Mouse (Mus musculus): Measurements from ENCODE around the gene Tm9sf1. TPM values are rescaled to one million over a fixed set of nuclear protein-coding genes. Genes with fewer than 3 reads are reported as not detected.

The Tm9sf1 gene
- total and polyA plus RNA-seq, 2 experiments from 2014 or later = 47.7 to 54.3 TPM

GRCm38 (mm10) chr14:55628077-55628827, 15.4 kb downstream of the Tm9sf1 start:
- Histone ChIP-seq H3K4me2 (ENCODE audit: low read depth, low read length, poor library complexity, severe bottlenecking) (no peak overlapping the region), H3K9ac (replicated peaks; ENCODE audit: low read length, poor library complexity, severe bottlenecking) (no peak overlapping the region), H3K4me3 (ENCODE audit: low read depth, low read length) (no peak overlapping the region), H3K27me3 (ENCODE audit: insufficient read depth, low read length) (no peaks in the 10 kb centered on the region), H3K27ac (ENCODE audit: low read depth, low read length) (no peak overlapping the region), H3K9me3 (ENCODE audit: low read length) (no peaks in the 10 kb centered on the region), H3K36me3 (ENCODE audit: insufficient read depth, low read length) (peaks cover 84% of the 10 kb centered on the region), H3K4me1 (ENCODE audit: insufficient read depth, low read length) (no peaks in the 10 kb centered on the region)
- DNase-seq (ENCODE audit: low spot score) (no peak), ATAC-seq (ENCODE audit: low FRiP score) (no peak)
- no peak for TF ChIP-seq CTCF (IDR thresholded peaks at IDR 0.05)
- WGBS = 94% methylated on average over 27 of the region's 27 CpGs

- DNase-seq (ENCODE audit: low spot score) = peak; percentile 22
- Histone ChIP-seq H3K4me3 (ENCODE audit: low read depth, low read length) (peak overlapping the region; percentile 19; the same call in 1 of the 2 replicates), H3K9me3 (ENCODE audit: low read length) (no peaks in the 10 kb centered on the region), H3K27me3 (ENCODE audit: insufficient read depth, low read length) (no peaks in the 10 kb centered on the region), H3K36me3 (ENCODE audit: insufficient read depth, low read length) (no peaks in the 10 kb centered on the region), H3K9ac (replicated peaks; ENCODE audit: low read length, poor library complexity, severe bottlenecking) (no peak overlapping the region), H3K27ac (ENCODE audit: low read depth, low read length) (no peak overlapping the region), H3K4me1 (ENCODE audit: insufficient read depth, low read length) (no peaks in the 10 kb centered on the region), H3K4me2 (ENCODE audit: low read depth, low read length, poor library complexity, severe bottlenecking) (peak overlapping the region; percentile 21; the same call in 1 of the 2 replicates)
- no peak for TF ChIP-seq CTCF (IDR thresholded peaks at IDR 0.05)
- ATAC-seq (ENCODE audit: low FRiP score) = peak; percentile 50; the same call in 1 of the 2 replicates
- 54% methylated on average over 22 of the region's 22 CpGs for WGBS
These were observed 25.0 kb downstream of the Tm9sf1 start for GRCm38 (mm10) chr14:55618486-55619195.

- no peak within 1 kb of the TSS for H3K9ac ChIP-seq (replicated peaks; ENCODE audit: low read length, poor library complexity, severe bottlenecking)
- peak; percentile 73; the same call in 1 of the 2 replicates for ATAC-seq (ENCODE audit: low FRiP score)
These were observed 25.8 kb downstream of the Tm9sf1 start, which contains the start of gene Rec8 for GRCm38 (mm10) chr14:55617822-55618221. Gene Rec8, plus strand, starts transcription at chr14:55618037.

GRCm38 (mm10) chr14:55616844-55617243, 26.8 kb downstream of the Tm9sf1 start:
- Histone ChIP-seq H3K27ac (ENCODE audit: low read depth, low read length) (no peak overlapping the region), H3K4me1 (ENCODE audit: insufficient read depth, low read length) (no peaks in the 10 kb centered on the region), H3K4me3 (ENCODE audit: low read depth, low read length) (no peak overlapping the region), H3K36me3 (ENCODE audit: insufficient read depth, low read length) (no peaks in the 10 kb centered on the region), H3K9ac (replicated peaks; ENCODE audit: low read length, poor library complexity, severe bottlenecking) (no peak overlapping the region), H3K9me3 (ENCODE audit: low read length) (no peaks in the 10 kb centered on the region), H3K4me2 (ENCODE audit: low read depth, low read length, poor library complexity, severe bottlenecking) (no peak overlapping the region), H3K27me3 (ENCODE audit: insufficient read depth, low read length) (no peaks in the 10 kb centered on the region)
- 80% methylated on average over 2 of the region's 2 CpGs for WGBS
- no peak for TF ChIP-seq CTCF (IDR thresholded peaks at IDR 0.05)
- ATAC-seq (ENCODE audit: low FRiP score) = no peak
- DNase-seq (ENCODE audit: low spot score) = no peak

More at GRCm38 (mm10) chr14:55617822-55618221, 25.8 kb downstream of the Tm9sf1 start, which contains the start of gene Rec8:
- H3K4me1 ChIP-seq (ENCODE audit: insufficient read depth, low read length) = no peaks in the 10 kb centered on the region
- H3K27me3 ChIP-seq (ENCODE audit: insufficient read depth, low read length) = no peaks in the 10 kb centered on the region
- no peak for TF ChIP-seq CTCF (IDR thresholded peaks at IDR 0.05)
- H3K9me3 ChIP-seq (ENCODE audit: low read length) = no peaks in the 10 kb centered on the region
- peak within 1 kb of the TSS; percentile 21; the same call in 1 of the 2 replicates for H3K4me2 ChIP-seq (ENCODE audit: low read depth, low read length, poor library complexity, severe bottlenecking)
- H3K36me3 ChIP-seq (ENCODE audit: insufficient read depth, low read length) = no peaks in the 10 kb centered on the region
- peak; percentile 83 for DNase-seq (ENCODE audit: low spot score)
- H3K27ac ChIP-seq (ENCODE audit: low read depth, low read length) = no peak within 1 kb of the TSS
- peak within 1 kb of the TSS; percentile 19; the same call in 1 of the 2 replicates for H3K4me3 ChIP-seq (ENCODE audit: low read depth, low read length)
- 23% methylated on average over 21 of the region's 21 CpGs for WGBS

GRCm38 (mm10) chr14:55615876-55616275, 27.7 kb downstream of the Tm9sf1 start:
- Histone ChIP-seq H3K4me3 (ENCODE audit: low read depth, low read length) (no peak overlapping the region), H3K4me1 (ENCODE audit: insufficient read depth, low read length) (no peaks in the 10 kb centered on the region), H3K27me3 (ENCODE audit: insufficient read depth, low read length) (no peaks in the 10 kb centered on the region), H3K4me2 (ENCODE audit: low read depth, low read length, poor library complexity, severe bottlenecking) (no peak overlapping the region), H3K36me3 (ENCODE audit: insufficient read depth, low read length) (no peaks in the 10 kb centered on the region), H3K9me3 (ENCODE audit: low read length) (no peaks in the 10 kb centered on the region), H3K9ac (replicated peaks; ENCODE audit: low read length, poor library complexity, severe bottlenecking) (no peak overlapping the region), H3K27ac (ENCODE audit: low read depth, low read length) (no peak overlapping the region)
- 44% methylated on average over 2 of the region's 2 CpGs for WGBS
- DNase-seq (ENCODE audit: low spot score) (no peak), ATAC-seq (ENCODE audit: low FRiP score) (no peak)
- TF ChIP-seq CTCF (IDR thresholded peaks at IDR 0.05) = no peak
